Mouse (Mus musculus): Measurements from ENCODE around the gene a. TPM values are rescaled to one million over a fixed set of nuclear protein-coding genes. Genes with fewer than 3 reads are reported as not detected.

Gene a
- total and polyA plus RNA-seq, 3 experiments, result not detected

DNA sequence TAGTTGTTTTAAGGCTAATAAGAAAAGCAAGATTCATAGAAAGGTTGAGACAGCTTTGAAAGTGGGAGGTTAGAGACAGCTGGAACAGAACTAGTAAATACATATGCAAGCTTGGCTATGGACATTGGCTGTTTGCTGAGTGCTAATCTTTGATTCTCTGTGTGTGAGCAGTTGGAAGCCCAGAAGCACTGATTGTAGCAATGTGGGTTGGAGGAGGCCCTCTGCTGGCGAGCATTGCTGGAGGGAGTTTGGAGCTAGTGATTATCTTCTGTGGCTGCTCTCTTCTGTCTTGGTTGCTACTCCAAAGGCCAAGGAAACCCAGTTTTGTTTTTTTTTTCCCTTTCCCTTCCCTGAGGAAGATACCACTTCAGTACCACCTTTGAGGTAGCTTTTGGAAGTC is 26.6 kb downstream of the a start:
- Histone ChIP-seq H3K36me3 (ENCODE audit: control insufficient read depth, insufficient read depth, low read length) (peaks cover 62% of the 10 kb centered on the region), H3K79me2 (replicated peaks; ENCODE audit: control insufficient read depth, insufficient read depth, low read length) (peaks cover 6% of the 10 kb centered on the region), H3K27me3 (ENCODE audit: control insufficient read depth, insufficient read depth, low read length) (no peaks in the 10 kb centered on the region), H3K4me1 (ENCODE audit: control insufficient read depth, insufficient read depth, low read length) (peaks cover 26% of the 10 kb centered on the region), H3K4me3 (no peak overlapping the region), H3K9ac (ENCODE audit: low read depth, low read length) (no peak overlapping the region), H3K27ac (no peak overlapping the region)
- DNase-seq, result peak in 1 of 2 experiments; percentile 23
- intact Hi-C loops (cut with DNase I), result loop anchor here (2.0 kb wide), 1 partner anchor 37 kb away; no protein-coding TSS in a partner anchor
- WGBS, result 13% methylated on average over 1 of the region's 1 CpGs
- no peak for TF ChIP-seq EP300 (IDR thresholded peaks at IDR 0.05; ENCODE audit: insufficient read depth, low read depth, low read length)
- TF ChIP-seq CTCF (IDR thresholded peaks at IDR 0.05), result peak; percentile 68

DNA sequence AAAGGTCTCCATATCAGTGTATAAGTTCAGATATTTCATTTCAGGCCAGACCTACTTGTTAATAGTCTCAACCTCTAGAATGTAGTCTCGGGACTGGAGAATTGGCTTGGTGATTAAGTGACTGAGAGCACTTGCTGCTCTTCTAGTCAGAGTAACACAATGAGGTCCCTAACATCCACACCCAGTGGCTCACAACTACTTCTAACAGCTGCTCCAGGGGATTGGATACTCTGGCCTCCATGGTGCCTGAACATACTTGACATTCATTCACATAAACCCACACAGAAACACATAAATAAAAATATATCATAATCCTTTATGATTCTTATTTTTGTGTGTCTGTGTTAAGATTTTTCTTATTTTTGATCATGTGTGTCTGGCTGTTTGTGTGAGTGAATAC is 27.4 kb downstream of the a start:
- WGBS, result 19% methylated on average over 1 of the region's 1 CpGs
- peaks cover 6% of the 10 kb centered on the region for H3K79me2 ChIP-seq (replicated peaks; ENCODE audit: control insufficient read depth, insufficient read depth, low read length)
- peak overlapping the region; percentile 36; the same call in 1 of the 2 replicates for H3K27ac ChIP-seq
- TF ChIP-seq CTCF (IDR thresholded peaks at IDR 0.05), result no peak
- no peak for TF ChIP-seq EP300 (IDR thresholded peaks at IDR 0.05; ENCODE audit: insufficient read depth, low read depth, low read length)
- TF ChIP-seq POLR2A (IDR thresholded peaks at IDR 0.05; ENCODE audit: insufficient read depth, low read depth, low read length), result no peak
- no peak for DNase-seq
- intact Hi-C loops (cut with DNase I), result loop anchor here (2.0 kb wide), 1 partner anchor 36 kb away; no protein-coding TSS in a partner anchor
- H3K4me1 ChIP-seq (ENCODE audit: control insufficient read depth, insufficient read depth, low read length), result peaks cover 26% of the 10 kb centered on the region
- H3K36me3 ChIP-seq (ENCODE audit: control insufficient read depth, insufficient read depth, low read length), result peaks cover 62% of the 10 kb centered on the region
- no peak overlapping the region for H3K4me3 ChIP-seq
- H3K9ac ChIP-seq (ENCODE audit: low read depth, low read length), result no peak overlapping the region
- no peaks in the 10 kb centered on the region for H3K27me3 ChIP-seq (ENCODE audit: control insufficient read depth, insufficient read depth, low read length)

DNA sequence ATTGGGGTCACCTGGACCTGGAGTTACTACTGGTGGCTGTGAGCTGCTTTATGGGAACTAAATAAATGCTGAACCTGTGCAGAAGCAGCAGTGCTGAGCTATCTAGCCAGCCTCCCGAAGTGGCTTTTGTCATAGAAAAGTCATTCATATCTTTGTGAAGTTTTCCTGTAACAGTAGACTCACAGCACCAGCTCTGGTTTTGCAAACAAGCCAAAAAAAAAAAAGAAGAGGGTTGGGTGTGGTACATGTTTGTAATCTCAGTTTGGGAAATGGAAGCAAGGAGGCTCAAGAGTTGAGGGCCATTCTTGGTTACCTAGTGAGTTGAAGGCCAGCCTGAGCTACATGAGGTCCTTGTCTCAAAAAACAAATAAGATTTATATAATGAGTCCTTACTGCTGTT is 29.1 kb downstream of the a start:
- Histone ChIP-seq H3K4me3 (no peak overlapping the region), H3K36me3 (ENCODE audit: control insufficient read depth, insufficient read depth, low read length) (peaks cover 61% of the 10 kb centered on the region), H3K4me1 (ENCODE audit: control insufficient read depth, insufficient read depth, low read length) (peaks cover 26% of the 10 kb centered on the region), H3K27me3 (ENCODE audit: control insufficient read depth, insufficient read depth, low read length) (no peaks in the 10 kb centered on the region), H3K79me2 (replicated peaks; ENCODE audit: control insufficient read depth, insufficient read depth, low read length) (peaks cover 6% of the 10 kb centered on the region), H3K9ac (ENCODE audit: low read depth, low read length) (no peak overlapping the region), H3K27ac (peak overlapping the region; percentile 27)
- intact Hi-C loops (cut with DNase I), result loop anchor here (2.0 kb wide), 1 partner anchor 30 kb away; the partner anchor contains the start of genes Raly and a
- no peak for DNase-seq
- WGBS, result 5% methylated on average over 1 of the region's 1 CpGs
- TF ChIP-seq POLR2A (IDR thresholded peaks at IDR 0.05; ENCODE audit: insufficient read depth, low read depth, low read length) (no peak), CTCF (IDR thresholded peaks at IDR 0.05) (no peak), EP300 (IDR thresholded peaks at IDR 0.05; ENCODE audit: insufficient read depth, low read depth, low read length) (no peak)

- intact Hi-C loops (cut with DNase I), result no loop called here
- Histone ChIP-seq H3K27me3 (ENCODE audit: control insufficient read depth, insufficient read depth, low read length) (no peaks in the 10 kb centered on the region), H3K4me1 (ENCODE audit: control insufficient read depth, insufficient read depth, low read length) (peaks cover 5% of the 10 kb centered on the region), H3K9ac (ENCODE audit: low read depth, low read length) (no peak overlapping the region), H3K27ac (no peak overlapping the region), H3K79me2 (replicated peaks; ENCODE audit: control insufficient read depth, insufficient read depth, low read length) (peaks cover 5% of the 10 kb centered on the region; the same call in 1 of the 2 replicates), H3K36me3 (ENCODE audit: control insufficient read depth, insufficient read depth, low read length) (peaks cover 26% of the 10 kb centered on the region), H3K4me3 (no peak overlapping the region)
- TF ChIP-seq POLR2A (IDR thresholded peaks at IDR 0.05; ENCODE audit: insufficient read depth, low read depth, low read length) (no peak), CTCF (IDR thresholded peaks at IDR 0.05) (no peak), EP300 (IDR thresholded peaks at IDR 0.05; ENCODE audit: insufficient read depth, low read depth, low read length) (no peak)
- no peak for DNase-seq
- WGBS, result 70% methylated on average over 1 of the region's 1 CpGs
Measured at GRCm38 (mm10) chr2:154826054-154826538, 34.9 kb downstream of the a start.

GRCm38 (mm10) chr2:154827521-154827920 is 36.3 kb downstream of the a start:
- TF ChIP-seq POLR2A (IDR thresholded peaks at IDR 0.05; ENCODE audit: insufficient read depth, low read depth, low read length), result no peak
- no peak for TF ChIP-seq EP300 (IDR thresholded peaks at IDR 0.05; ENCODE audit: insufficient read depth, low read depth, low read length)
- no peak for TF ChIP-seq CTCF (IDR thresholded peaks at IDR 0.05)
- WGBS, result 80% methylated on average over 4 of the region's 4 CpGs
- Histone ChIP-seq H3K4me1 (ENCODE audit: control insufficient read depth, insufficient read depth, low read length) (peaks cover 2% of the 10 kb centered on the region), H3K27ac (no peak overlapping the region), H3K79me2 (replicated peaks; ENCODE audit: control insufficient read depth, insufficient read depth, low read length) (peaks cover 5% of the 10 kb centered on the region; the same call in 1 of the 2 replicates), H3K36me3 (ENCODE audit: control insufficient read depth, insufficient read depth, low read length) (peaks cover 22% of the 10 kb centered on the region), H3K9ac (ENCODE audit: low read depth, low read length) (no peak overlapping the region), H3K27me3 (ENCODE audit: control insufficient read depth, insufficient read depth, low read length) (no peaks in the 10 kb centered on the region), H3K4me3 (no peak overlapping the region)
- DNase-seq, result no peak
- intact Hi-C loops (cut with DNase I), result no loop called here

GRCm38 (mm10) chr2:154832471-154832870 is 41.3 kb downstream of the a start:
- TF ChIP-seq CTCF (IDR thresholded peaks at IDR 0.05) (no peak), POLR2A (IDR thresholded peaks at IDR 0.05; ENCODE audit: insufficient read depth, low read depth, low read length) (no peak), EP300 (IDR thresholded peaks at IDR 0.05; ENCODE audit: insufficient read depth, low read depth, low read length) (no peak)

More at GRCm38 (mm10) chr2:154832471-154832870, 41.3 kb downstream of the a start:
- Histone ChIP-seq H3K4me3 (no peak overlapping the region), H3K36me3 (ENCODE audit: control insufficient read depth, insufficient read depth, low read length) (peaks cover 21% of the 10 kb centered on the region), H3K27me3 (ENCODE audit: control insufficient read depth, insufficient read depth, low read length) (no peaks in the 10 kb centered on the region), H3K79me2 (replicated peaks; ENCODE audit: control insufficient read depth, insufficient read depth, low read length) (peaks cover 9% of the 10 kb centered on the region), H3K4me1 (ENCODE audit: control insufficient read depth, insufficient read depth, low read length) (peaks cover 2% of the 10 kb centered on the region), H3K9ac (ENCODE audit: low read depth, low read length) (no peak overlapping the region), H3K27ac (no peak overlapping the region)
- 47% methylated on average over 4 of the region's 4 CpGs for WGBS
- DNase-seq, result no peak
- intact Hi-C loops (cut with DNase I), result no loop called here
